Mouse (Mus musculus) heart, embryonic 16.5 days (tissue): ENCODE results near the gene Rsph9. TPM values are rescaled to one million over a fixed set of nuclear protein-coding genes. Genes with fewer than 3 reads are reported as not detected.

Experiments used
- polyA plus RNA-seq: library from polyadenylated mRNA; unstranded; fragments of >200 nt; fragmentation: Nextera tagmentation; extraction: Ambion mirVana; gene quantifications from 2 replicates; pipeline ENCODE4 v1.2.1, GENCODE M21; 2015

Gene Rsph9
- polyA plus RNA-seq, 1 experiment from 2014 or later, result 6.9 TPM

Other genes with a start within 250 kb of the Rsph9 start
- gene Vegfa, start 111.8 kb downstream of the Rsph9 start, polyA plus RNA-seq, result 6.4 TPM in 2 replicates
- 129 and 137 TPM in 2 replicates for gene Mrps18a, start 33.2 kb downstream of the Rsph9 start, polyA plus RNA-seq
- gene Mad2l1bp, start 9.3 kb upstream of the Rsph9 start, polyA plus RNA-seq, result 32.7 and 39.4 TPM in 2 replicates
- 36.9 and 42.6 TPM in 2 replicates for gene Gtpbp2, start 16.8 kb upstream of the Rsph9 start, polyA plus RNA-seq
- 11.7 and 13.4 TPM in 2 replicates for gene Polh, start 58.4 kb upstream of the Rsph9 start, polyA plus RNA-seq
- 20.5 and 20.6 TPM in 2 replicates for gene Xpo5, start 58.6 kb upstream of the Rsph9 start, polyA plus RNA-seq
- 46.3 and 47.8 TPM in 2 replicates for gene Polr1c, start 103.8 kb upstream of the Rsph9 start, polyA plus RNA-seq
- 78.4 and 89.3 TPM in 2 replicates for gene Yipf3, start 103.9 kb upstream of the Rsph9 start, polyA plus RNA-seq
- 0.64 and 0.68 TPM in 2 replicates for gene Lrrc73, start 109.3 kb upstream of the Rsph9 start, polyA plus RNA-seq
- gene Tjap1, start 138.8 kb upstream of the Rsph9 start, polyA plus RNA-seq, result 42.5 and 45.3 TPM in 2 replicates
- gene Dlk2, start 153.2 kb upstream of the Rsph9 start, polyA plus RNA-seq, result 1.3 and 1.4 TPM in 2 replicates
- 4.9 and 5.3 TPM in 2 replicates for gene Abcc10, start 184.1 kb upstream of the Rsph9 start, polyA plus RNA-seq
- 3.1 and 5.4 TPM in 2 replicates for gene Zfp318, start 239.5 kb upstream of the Rsph9 start, polyA plus RNA-seq